Mouse (Mus musculus): ENCODE measurements around the gene Tnfrsf14.

Tnfrsf14 gene

DNA sequence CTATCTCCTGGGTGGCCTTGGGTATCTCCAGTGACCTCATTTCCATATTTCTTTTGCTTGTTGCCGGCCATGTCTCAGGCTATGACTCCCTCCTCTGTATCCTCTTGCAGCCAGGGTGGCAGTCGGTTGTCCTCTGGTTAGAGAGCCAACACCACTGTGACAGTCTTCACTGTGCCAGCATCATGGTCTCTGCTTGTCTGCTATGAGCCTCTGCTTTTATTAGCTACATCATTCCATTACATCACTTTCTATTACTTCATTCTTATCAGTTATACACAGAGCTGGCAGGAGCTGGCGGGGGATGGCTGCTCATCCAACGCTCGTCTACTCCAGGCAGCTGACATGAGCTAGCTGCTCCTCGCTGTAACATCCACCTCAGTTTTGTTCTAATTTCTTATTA is 47.6 kb downstream of the Tnfrsf14 start:
- DNase-seq (ENCODE audit: low read depth, low spot score), result no peak

DNA sequence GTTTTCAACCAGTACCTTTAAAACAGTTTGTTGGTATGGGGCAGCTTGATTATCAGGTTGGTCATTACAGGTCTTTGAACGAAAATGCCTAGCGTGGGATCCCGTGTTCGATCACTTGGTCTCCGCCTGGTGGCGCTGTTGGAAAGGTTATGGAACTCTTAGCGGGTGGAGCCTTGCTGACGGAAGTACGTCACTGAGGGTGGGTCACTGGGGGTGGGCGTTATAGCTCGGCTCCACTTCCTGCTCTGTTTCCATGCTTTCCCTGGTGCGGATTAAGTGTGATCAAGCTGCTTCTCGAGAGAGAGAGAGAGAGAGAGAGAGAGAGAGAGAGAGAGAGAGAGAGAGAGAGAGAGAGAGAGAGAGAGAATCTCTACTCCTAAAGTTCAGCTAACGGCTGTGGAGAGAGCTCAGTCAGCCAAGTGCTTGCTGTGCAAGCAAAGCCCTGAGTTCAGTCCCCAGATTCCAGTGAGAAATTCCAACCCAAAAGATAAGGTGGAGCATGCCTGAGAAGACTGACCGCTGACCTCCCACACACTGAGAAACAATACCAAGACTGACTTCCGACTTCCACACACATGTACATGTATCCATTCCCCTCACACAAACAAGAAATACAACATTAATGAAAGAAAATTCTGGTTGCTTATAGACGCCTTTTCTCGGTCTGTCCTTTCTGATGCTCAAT is 50.4 kb downstream of the Tnfrsf14 start:
- DNase-seq (ENCODE audit: low read depth, low spot score), result peak; percentile 90

DNA sequence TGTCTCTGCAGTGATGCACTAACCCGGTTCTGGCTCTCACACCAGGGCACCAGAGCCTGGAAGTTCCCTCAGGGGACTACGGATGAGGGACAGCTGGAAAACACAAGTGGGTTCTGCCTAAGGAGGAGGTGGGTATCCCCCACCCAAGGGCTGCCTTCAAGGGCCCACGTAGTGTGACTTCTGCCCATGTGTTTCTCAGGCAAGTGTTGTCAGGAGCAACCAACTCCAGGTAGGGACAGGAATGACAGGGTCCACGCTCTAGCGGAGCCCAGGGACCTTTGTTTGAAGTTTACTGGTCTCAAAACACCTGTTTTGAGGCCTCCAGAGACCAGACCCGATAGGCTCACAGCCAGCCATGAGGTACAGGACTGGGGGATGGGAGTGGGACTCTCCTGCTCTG is 55.2 kb downstream of the Tnfrsf14 start:
- DNase-seq (ENCODE audit: low read depth, low spot score), result no peak
